In genomic region chr2:20972180-20972579, GRCm38 (mm10) we compare ENCODE assay signal across 23 mouse cellular contexts. TPM values are rescaled to one million over a fixed set of nuclear protein-coding genes. Genes with fewer than 3 reads are reported as not detected.
A peak's percentile ranks its signal among the peaks of the same experiment; 100 is the strongest.
DNase-seq lines count a peak whose midpoint lies in the region; ATAC-seq and TF ChIP-seq lines count a peak whose summit lies in the region.
"Had no signal": no experiment of that assay in that cellular context is flagged by ENCODE, and none has a peak within 500 bp of the region (broad histone marks: within the 10 kb centered on the region; RNA-seq: fewer than 3 reads in every experiment).

No protein-coding gene starts in this region.

- no peak for ATAC-seq in heart, embryonic 13.5 days (ENCODE audit: extremely low read depth, insufficient number of reproducible peaks, low FRiP score, low TSS enrichment)
- ATAC-seq in cerebellum, adult (ENCODE audit: insufficient number of reproducible peaks, low FRiP score, low TSS enrichment): no peak
- ATAC-seq: CD4-positive, CD25-positive, alpha-beta regulatory T cell, adult 4 months; forebrain, embryonic 16.5 days; intestine, embryonic 15.5 days had no signal

- no peak overlapping the region for H3K4me2 ChIP-seq in heart, embryonic 13.5 days
- H3K4me2 ChIP-seq: embryonic facial prominence, embryonic 13.5 days; forebrain, embryonic 12.5 days; heart, embryonic 11.5 days; hindbrain, embryonic 14.5 days; intestine, embryonic 15.5 days had no signal

- H3K36me3 ChIP-seq in heart, embryonic 13.5 days: no peaks in the 10 kb centered on the region
- H3K36me3 ChIP-seq: embryonic facial prominence, embryonic 13.5 days; forebrain, embryonic 12.5 days; hindbrain, embryonic 10.5 days; intestine, embryonic 15.5 days had no signal

- H3K27ac ChIP-seq in heart, embryonic 13.5 days (replicated peaks): peak overlapping the region; percentile 75
- H3K27ac ChIP-seq in layer of hippocampus, adult 2 months: peak overlapping the region; percentile 85; the same call in 1 of the 2 replicates
- H3K27ac ChIP-seq: embryonic facial prominence, embryonic 13.5 days; forebrain, embryonic 12.5 days; hindbrain, embryonic 10.5 days; hindbrain, embryonic 14.5 days; intestine, embryonic 15.5 days had no signal

- intact Hi-C loops in heart, postnatal 25 days (cut with DNase I): loop anchor here (5.0 kb wide), 1 partner anchor 65 kb away; no protein-coding TSS in a partner anchor

- no peak overlapping the region for H3K4me3 ChIP-seq in heart, embryonic 13.5 days
- no peak overlapping the region for H3K4me3 ChIP-seq in layer of hippocampus, adult 2 months
- H3K4me3 ChIP-seq: embryonic facial prominence, embryonic 13.5 days; forebrain, embryonic 12.5 days; hindbrain, embryonic 10.5 days; intestine, embryonic 15.5 days had no signal

- WGBS in heart, embryonic 13.5 days: 21% methylated on average over 1 of the region's 1 CpGs

- no peak for DNase-seq in heart, postnatal 25 days (ENCODE audit: low spot score)
- no peak for DNase-seq in layer of hippocampus, adult 2 months (ENCODE audit: low spot score in 2 of 2)
- no peak for DNase-seq in layer of hippocampus, postnatal 25 days (ENCODE audit: extremely low spot score in 1 of 2, low spot score in 1 of 2)
- peak; percentile 17 for DNase-seq in 3T3-L1 (ENCODE audit: low read depth, low spot score)
- peak; percentile 92 for DNase-seq in Muller cell, postnatal 12 days (ENCODE audit: inconsistent ontology term)
- DNase-seq: adrenal gland, postnatal 14 days; B cell, adult 2 months; cerebellum, adult 18-20 months; cerebellum, adult 9-11 months; cerebellum, postnatal 36 days; gastrocnemius, postnatal 25 days; kidney, adult 18-20 months had no signal

- H3K9ac ChIP-seq in heart, embryonic 13.5 days: no peak overlapping the region
- H3K9ac ChIP-seq: embryonic facial prominence, embryonic 13.5 days; forebrain, embryonic 12.5 days; hindbrain, embryonic 14.5 days; intestine, embryonic 15.5 days had no signal

- peaks cover 18% of the 10 kb centered on the region for H3K4me1 ChIP-seq in heart, embryonic 13.5 days

- H3K27me3 ChIP-seq in heart, embryonic 13.5 days (replicated peaks): no peaks in the 10 kb centered on the region
- H3K27me3 ChIP-seq: embryonic facial prominence, embryonic 13.5 days; forebrain, embryonic 12.5 days; intestine, embryonic 15.5 days had no signal

- TF ChIP-seq CTCF in layer of hippocampus, adult 2 months (conservative IDR thresholded peaks at IDR 0.05): no peak

- H3K9me3 ChIP-seq in heart, embryonic 13.5 days: no peaks in the 10 kb centered on the region
- H3K9me3 ChIP-seq: embryonic facial prominence, embryonic 13.5 days; forebrain, embryonic 12.5 days; G1E; hindbrain, embryonic 10.5 days; intestine, embryonic 15.5 days had no signal

RNA-seq across cellular contexts. Expression of gene Arhgap21, which starts 3.5 kb away (rescaled TPM):
- polyA plus RNA-seq in heart, embryonic 13.5 days (2015; fragmentation: Nextera tagmentation; extraction: Ambion mirVana): 11.7 and 11.8 TPM in 2 replicates
- 10 to 100 TPM; 70.6 to 77.9 TPM for total RNA-seq in heart, postnatal 25 days (2021)
- total RNA-seq in layer of hippocampus, adult 2 months (2021): 100 to 1,000 TPM; 358 to 386 TPM
- total RNA-seq in layer of hippocampus, postnatal 25 days (2021): 100 to 1,000 TPM; 295 to 351 TPM

Comparison
In these comparisons a context has a peak if more than half of its experiments do, and no peak if none do; other contexts are left out.
1. DNase-seq: peak in 3T3-L1 (single experiment) and Muller cell, postnatal 12 days (single experiment); none in heart, postnatal 25 days (single experiment), layer of hippocampus, adult 2 months (0 of 2) and layer of hippocampus, postnatal 25 days (0 of 2).